Mouse (Mus musculus) liver, postnatal 0 days (tissue): Measurements from ENCODE around the gene Slc35f6.

Experiments used
- CTCF ChIP-seq: sonication (generic); IDR thresholded peaks from 2 replicates; pipeline ENCODE4 v1.5.1; 2016; ENCODE audit warnings: antibody characterized with exemption, low read depth
- EP300 ChIP-seq: IDR thresholded peaks from 2 replicates; pipeline ENCODE4 v1.6.1; 2016; ENCODE audit warnings: antibody characterized with exemption, low read depth, mild to moderate bottlenecking

DNA sequence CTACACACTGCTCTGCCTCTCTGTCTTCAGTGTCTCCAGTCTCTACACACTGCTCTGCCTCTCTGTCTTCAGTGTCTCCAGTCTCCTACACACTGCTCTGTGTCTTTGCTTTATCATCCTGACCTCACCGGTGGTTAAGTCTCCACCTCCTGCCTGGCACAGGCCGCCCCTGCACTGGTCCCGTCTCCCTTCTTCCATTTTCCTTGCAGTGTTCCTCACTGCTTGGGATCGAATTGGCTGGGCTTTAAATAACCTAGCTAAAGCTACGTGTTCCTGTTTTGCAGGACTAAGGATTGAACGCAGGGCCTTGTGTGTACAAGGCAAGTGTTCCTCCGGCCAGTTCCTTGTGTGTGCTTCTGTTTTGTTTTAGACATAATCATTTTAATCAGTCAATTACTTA lies 22.4 kb downstream of the Slc35f6 start:
- TF ChIP-seq CTCF (no peak), EP300 (no peak)
